Comparison of ENCODE assay signal across 14 mouse cellular contexts in genomic region chr10:42578698-42579474, GRCm38 (mm10). TPM values are rescaled to one million over a fixed set of nuclear protein-coding genes. Genes with fewer than 3 reads are reported as not detected.
DNase-seq lines count a peak whose midpoint lies in the region; ATAC-seq and TF ChIP-seq lines count a peak whose summit lies in the region.
"Had no signal": no experiment of that assay in that cellular context is flagged by ENCODE, and none has a peak within 500 bp of the region (broad histone marks: within the 10 kb centered on the region; RNA-seq: fewer than 3 reads in every experiment).

No protein-coding gene starts in this region.

- H3K27me3 ChIP-seq in kidney, postnatal 0 days (ENCODE audit: insufficient read depth, low read length): peaks cover 94% of the 10 kb centered on the region
- H3K27me3 ChIP-seq in embryonic facial prominence, embryonic 15.5 days: peaks cover 97% of the 10 kb centered on the region
- peaks cover 89% of the 10 kb centered on the region for H3K27me3 ChIP-seq in midbrain, embryonic 12.5 days

- H3K27ac ChIP-seq in gastrocnemius, adult 2 months: no peak overlapping the region
- no peak overlapping the region for H3K27ac ChIP-seq in kidney, postnatal 0 days
- H3K27ac ChIP-seq in embryonic facial prominence, embryonic 15.5 days (replicated peaks): no peak overlapping the region
- peak overlapping the region; percentile 67 for H3K27ac ChIP-seq in midbrain, embryonic 12.5 days (replicated peaks)

- intact Hi-C loops in gastrocnemius, adult 2 months (cut with DNase I): no loop called here

- DNase-seq in gastrocnemius, adult 2 months: no peak
- no peak for DNase-seq in gastrocnemius, adult 8-10 months (ENCODE audit: low spot score in 2 of 2)
- DNase-seq in kidney, postnatal 0 days (ENCODE audit: low spot score): no peak
- DNase-seq in kidney, postnatal 10 days: no peak
- no peak for DNase-seq in thymus, adult 18-20 months
- no peak for DNase-seq in urinary bladder, postnatal 14 days (ENCODE audit: low spot score)
- DNase-seq: adrenal gland, postnatal 14 days; cerebellum, adult 9-11 months; right cerebral cortex, adult 18-20 months had no signal

- H3K4me1 ChIP-seq in kidney, postnatal 0 days (replicated peaks; ENCODE audit: insufficient read depth, low read length): peaks cover 10% of the 10 kb centered on the region; the same call in 1 of the 2 replicates
- H3K4me1 ChIP-seq in embryonic facial prominence, embryonic 15.5 days: peaks cover 28% of the 10 kb centered on the region
- H3K4me1 ChIP-seq in midbrain, embryonic 12.5 days: peaks cover 56% of the 10 kb centered on the region

- H3K4me3 ChIP-seq in gastrocnemius, adult 2 months: peak overlapping the region; percentile 53
- no peak overlapping the region for H3K4me3 ChIP-seq in kidney, postnatal 0 days (replicated peaks; ENCODE audit: low read depth, low read length)
- peak overlapping the region; percentile 16; the same call in 1 of the 2 replicates for H3K4me3 ChIP-seq in embryonic facial prominence, embryonic 15.5 days (replicated peaks)
- H3K4me3 ChIP-seq in midbrain, embryonic 12.5 days: peak overlapping the region; percentile 60

- H3K9ac ChIP-seq in kidney, postnatal 0 days (ENCODE audit: low read depth, low read length): no peak overlapping the region
- no peak overlapping the region for H3K9ac ChIP-seq in embryonic facial prominence, embryonic 15.5 days
- H3K9ac ChIP-seq in midbrain, embryonic 12.5 days (replicated peaks): peak overlapping the region; percentile 55; the same call in 1 of the 2 replicates
- H3K9ac ChIP-seq: lung, embryonic 14.5 days had no signal

- no peak for ATAC-seq in kidney, postnatal 0 days (replicated peaks; ENCODE audit: low FRiP score, low read depth)
- no peak for ATAC-seq in embryonic facial prominence, embryonic 15.5 days (ENCODE audit: insufficient number of reproducible peaks, low FRiP score, low TSS enrichment, low read depth)
- no peak for ATAC-seq in midbrain, embryonic 12.5 days (ENCODE audit: low FRiP score, low read depth)

- peak overlapping the region; percentile 31; the same call in 1 of the 2 replicates for H3K4me2 ChIP-seq in kidney, postnatal 0 days (ENCODE audit: low read length)
- H3K4me2 ChIP-seq in embryonic facial prominence, embryonic 15.5 days (replicated peaks): no peak overlapping the region
- peak overlapping the region; percentile 74 for H3K4me2 ChIP-seq in midbrain, embryonic 12.5 days (replicated peaks)

- H3K36me3 ChIP-seq in kidney, postnatal 0 days (ENCODE audit: insufficient read depth, low read length): no peaks in the 10 kb centered on the region
- H3K36me3 ChIP-seq in embryonic facial prominence, embryonic 15.5 days: no peaks in the 10 kb centered on the region
- H3K36me3 ChIP-seq in midbrain, embryonic 12.5 days: 0 out of 2 replicates have a peak, but pooled peaks cover 5% of the 10 kb centered on the region

- H3K9me3 ChIP-seq in kidney, postnatal 0 days (replicated peaks; ENCODE audit: low read length): no peaks in the 10 kb centered on the region
- no peaks in the 10 kb centered on the region for H3K9me3 ChIP-seq in embryonic facial prominence, embryonic 15.5 days (replicated peaks)
- H3K9me3 ChIP-seq in midbrain, embryonic 12.5 days: no peaks in the 10 kb centered on the region

- TF ChIP-seq CTCF in gastrocnemius, adult 2 months (IDR thresholded peaks at IDR 0.05): no peak
- no peak for TF ChIP-seq CTCF in kidney, postnatal 0 days (IDR thresholded peaks at IDR 0.05; ENCODE audit: low read depth)

- WGBS in kidney, postnatal 0 days: 3% methylated on average over 22 of the region's 22 CpGs
- WGBS in embryonic facial prominence, embryonic 15.5 days: 2% methylated on average over 22 of the region's 22 CpGs
- WGBS in midbrain, embryonic 12.5 days: 1% methylated on average over 22 of the region's 22 CpGs

RNA-seq across cellular contexts. Expression of gene Nr2e1, which starts 4.5 kb away (rescaled TPM):
- total RNA-seq in gastrocnemius, adult 2 months (2021): not detected
- not detected for total RNA-seq in gastrocnemius, adult 8-10 months (2022)
- polyA plus RNA-seq in kidney, postnatal 0 days (2015; fragmentation: Nextera tagmentation; extraction: Ambion mirVana): not detected in 2 replicates
- 1.7 and 1.8 TPM in 2 replicates for polyA plus RNA-seq in embryonic facial prominence, embryonic 15.5 days (2015; fragmentation: Nextera tagmentation; extraction: Ambion mirVana)
- polyA plus RNA-seq in midbrain, embryonic 12.5 days (2016; fragmentation: Nextera tagmentation; extraction: Ambion mirVana): 35.2 and 46.5 TPM in 2 replicates
- total RNA-seq: adrenal gland, postnatal 14 days had no signal
- polyA plus RNA-seq: kidney, embryonic 14.5 days; lung, embryonic 14.5 days; urinary bladder, adult 2 months had no signal

RNA-seq across cellular contexts. Expression of gene Ostm1, which starts 4.7 kb away (rescaled TPM):
- 10 to 100 TPM; 14.7 to 22.2 TPM for total RNA-seq in gastrocnemius, adult 2 months (2021)
- 10 to 100 TPM; 18.6 to 21.5 (median 20.9) TPM for total RNA-seq in gastrocnemius, adult 8-10 months (2022)
- 26.6 and 27.9 TPM in 2 replicates for polyA plus RNA-seq in kidney, postnatal 0 days (2015; fragmentation: Nextera tagmentation; extraction: Ambion mirVana)
- polyA plus RNA-seq in embryonic facial prominence, embryonic 15.5 days (2015; fragmentation: Nextera tagmentation; extraction: Ambion mirVana): 12.9 and 14.9 TPM in 2 replicates
- 35.4 and 40.1 TPM in 2 replicates for polyA plus RNA-seq in midbrain, embryonic 12.5 days (2016; fragmentation: Nextera tagmentation; extraction: Ambion mirVana)

Comparison
In these comparisons a context has a peak if more than half of its experiments do, and no peak if none do; other contexts are left out.
1. RNA of gene Nr2e1, which starts 4.5 kb away (polyA plus RNA-seq): 35.2 to 46.5 TPM in midbrain, embryonic 12.5 days; 1.7 to 1.8 TPM in embryonic facial prominence, embryonic 15.5 days and not detected in kidney, postnatal 0 days; every median in the first group is over 10 times any median in the second.